Mouse (Mus musculus) MEL (cell line): Measurements from ENCODE around the gene Fmc1. TPM values are rescaled to one million over a fixed set of nuclear protein-coding genes. Genes with fewer than 3 reads are reported as not detected.

Experiments
- DNase-seq: peaks from one replicate; pipeline ENCODE4 v3.0.0; 2011; ENCODE audit warnings: low read depth, low spot score
- H3K27ac ChIP-seq: 2 replicates; pipeline ENCODE4 v1.5.1; 2012; ENCODE audit warnings: low read depth, mild to moderate bottlenecking, control low read depth, low read length, moderate library complexity; ENCODE audit not compliant: control insufficient read depth
- H3K27me3 ChIP-seq, 2 experiments: fragments of 150-350 bp in 1 of 2; sonication (generic) in 1 of 2; 2 replicates each; pipeline ENCODE4 v1.6.1; 2012; ENCODE audit warnings: low read length in 2 of 2, mild to moderate bottlenecking in 2 of 2, improper control_type of control experiment in 1 of 2, moderate library complexity in 1 of 2; ENCODE audit not compliant: insufficient read depth in 2 of 2, control insufficient read depth in 1 of 2
- H3K36me3 ChIP-seq, 2 experiments: 2 replicates each; pipeline ENCODE4 v1.6.1; 2012 to 2014; ENCODE audit warnings: low read length in 2 of 2, improper control_type of control experiment in 1 of 2, inconsistent platforms in 1 of 2, mild to moderate bottlenecking in 1 of 2; ENCODE audit not compliant: insufficient read depth in 2 of 2, control insufficient read depth in 1 of 2
- H3K4me1 ChIP-seq, 2 experiments: fragments of 150-350 bp in 1 of 2; sonication (generic) in 1 of 2; 2 replicates each; pipeline ENCODE4 v1.6.1; 2012; ENCODE audit warnings: low read length in 2 of 2, improper control_type of control experiment in 1 of 2, mild to moderate bottlenecking in 1 of 2; ENCODE audit not compliant: insufficient read depth in 2 of 2, control insufficient read depth in 1 of 2
- H3K4me3 ChIP-seq, 2 experiments: fragments of 150-350 bp in 1 of 2; sonication (generic) in 1 of 2; 2 replicates each; pipeline ENCODE4 v1.5.1; 2012; ENCODE audit warnings: low read depth in 2 of 2, low read length in 2 of 2, mild to moderate bottlenecking in 2 of 2, moderate library complexity in 2 of 2, control low read depth in 1 of 2, improper control_type of control experiment in 1 of 2; ENCODE audit not compliant: control insufficient read depth in 1 of 2, insufficient read depth in 1 of 2
- H3K79me2 ChIP-seq: 2 replicates; pipeline ENCODE4 v1.6.1; 2012; ENCODE audit warnings: mild to moderate bottlenecking, low read length, moderate library complexity; ENCODE audit not compliant: control insufficient read depth, poor library complexity, insufficient read depth
- H3K9ac ChIP-seq: 2 replicates; pipeline ENCODE4 v1.6.1; 2012; ENCODE audit warnings: low read depth, mild to moderate bottlenecking, control low read depth, low read length, moderate library complexity; ENCODE audit not compliant: control insufficient read depth, poor library complexity, severe bottlenecking
- H3K9me3 ChIP-seq: fragments of 150-350 bp; sonication (generic); replicated peaks from 2 replicates; pipeline ENCODE4 v1.6.1; 2012; ENCODE audit warnings: mild to moderate bottlenecking, low read length, improper control_type of control experiment, moderate library complexity; ENCODE audit not compliant: insufficient read depth
- BHLHE40 ChIP-seq: IDR thresholded peaks from 2 replicates; pipeline ENCODE4 v1.6.1; 2012; ENCODE audit warnings: low read depth, mild to moderate bottlenecking, inconsistent platforms, low read length, improper control_type of control experiment, borderline replicate concordance
- CHD1 ChIP-seq: IDR thresholded peaks from 2 replicates; pipeline ENCODE4 v1.6.1; 2012; ENCODE audit warnings: low read depth, mild to moderate bottlenecking, inconsistent platforms, low read length, improper control_type of control experiment
- CHD2 ChIP-seq: IDR thresholded peaks from 2 replicates; pipeline ENCODE4 v1.6.1; 2011; ENCODE audit warnings: low read length, improper control_type of control experiment
- CTCF ChIP-seq, 3 experiments: IDR thresholded peaks in 2 of 3; conservative IDR thresholded peaks in 1 of 3; 2 replicates each; pipeline ENCODE4 v1.5.1; 2011 to 2012; ENCODE audit warnings: low read length in 3 of 3, low read depth in 2 of 3, mild to moderate bottlenecking in 2 of 3, improper control_type of control experiment in 1 of 3, inconsistent platforms in 1 of 3, mixed read lengths in 1 of 3, moderate library complexity in 1 of 3; ENCODE audit not compliant: control insufficient read depth in 1 of 3, insufficient read depth in 1 of 3, poor library complexity in 1 of 3, severe bottlenecking in 1 of 3
- GATA1 ChIP-seq: IDR thresholded peaks from 2 replicates; pipeline ENCODE4 v1.6.1; 2011; ENCODE audit warnings: low read depth, low read length, improper control_type of control experiment
- JUND ChIP-seq: IDR thresholded peaks from 2 replicates; pipeline ENCODE4 v1.6.1; 2011; ENCODE audit warnings: low read depth, mild to moderate bottlenecking, improper control_type of control experiment, low read length
- KAT2A ChIP-seq: conservative IDR thresholded peaks from 2 replicates; pipeline ENCODE4 v1.6.1; 2012; ENCODE audit warnings: low read depth, low read length, improper control_type of control experiment, inconsistent platforms
- MAFK ChIP-seq: IDR thresholded peaks from 2 replicates; pipeline ENCODE4 v1.6.1; 2011; ENCODE audit warnings: low read depth, mild to moderate bottlenecking, low read length, improper control_type of control experiment, borderline replicate concordance
- MAX ChIP-seq: IDR thresholded peaks from 2 replicates; pipeline ENCODE4 v1.6.1; 2011; ENCODE audit warnings: low read length, improper control_type of control experiment
- MAZ ChIP-seq: IDR thresholded peaks from 2 replicates; pipeline ENCODE4 v1.6.1; 2012; ENCODE audit warnings: low read depth, mild to moderate bottlenecking, inconsistent platforms, low read length, improper control_type of control experiment
- MXI1 ChIP-seq: IDR thresholded peaks from 2 replicates; pipeline ENCODE4 v1.6.1; 2011; ENCODE audit warnings: mild to moderate bottlenecking, low read depth, low read length, improper control_type of control experiment
- MYB ChIP-seq: IDR thresholded peaks from 2 replicates; pipeline ENCODE4 v1.6.1; 2011; ENCODE audit warnings: mild to moderate bottlenecking, low read depth, low read length, improper control_type of control experiment
- NELFE ChIP-seq: IDR thresholded peaks from 2 replicates; pipeline ENCODE4 v1.6.1; 2011; ENCODE audit warnings: low read depth, low read length, improper control_type of control experiment
- NRF1 ChIP-seq: IDR thresholded peaks from 2 replicates; pipeline ENCODE4 v1.6.1; 2014; ENCODE audit warnings: low read depth, mild to moderate bottlenecking, inconsistent platforms, low read length, improper control_type of control experiment, moderate library complexity; ENCODE audit not compliant: poor library complexity, insufficient read depth, severe bottlenecking
- POLR2AphosphoS2 ChIP-seq: IDR thresholded peaks from 2 replicates; pipeline ENCODE4 v1.6.1; 2011; ENCODE audit warnings: low read length, improper control_type of control experiment
- POLR2AphosphoS5 ChIP-seq: IDR thresholded peaks from 2 replicates; pipeline ENCODE4 v1.6.1; 2012; ENCODE audit warnings: low read depth, borderline replicate concordance, mild to moderate bottlenecking, inconsistent platforms, low read length, moderate library complexity, mixed read lengths
- RAD21 ChIP-seq: IDR thresholded peaks from 2 replicates; pipeline ENCODE4 v1.6.1; 2011; ENCODE audit warnings: mild to moderate bottlenecking, low read depth, low read length, improper control_type of control experiment
- RCOR1 ChIP-seq: IDR thresholded peaks from 2 replicates; pipeline ENCODE4 v1.6.1; 2012; ENCODE audit warnings: low read depth, mild to moderate bottlenecking, inconsistent platforms, low read length, improper control_type of control experiment
- SIN3A ChIP-seq: IDR thresholded peaks from 2 replicates; pipeline ENCODE4 v1.6.1; 2012; ENCODE audit warnings: low read length, improper control_type of control experiment, inconsistent platforms
- SMC3 ChIP-seq: IDR thresholded peaks from 2 replicates; pipeline ENCODE4 v1.6.1; 2011; ENCODE audit warnings: low read depth, low read length, improper control_type of control experiment
- TAL1 ChIP-seq: IDR thresholded peaks from 2 replicates; pipeline ENCODE4 v1.6.1; 2012; ENCODE audit warnings: mild to moderate bottlenecking, inconsistent platforms, low read length, moderate library complexity, mixed read lengths
- TCF12 ChIP-seq: IDR thresholded peaks from 2 replicates; pipeline ENCODE4 v1.6.1; 2014; ENCODE audit warnings: low read depth, mild to moderate bottlenecking, inconsistent platforms, low read length, improper control_type of control experiment, moderate library complexity
- USF1 ChIP-seq: IDR thresholded peaks from 2 replicates; pipeline ENCODE4 v1.6.1; 2014; ENCODE audit warnings: low read depth, mild to moderate bottlenecking, inconsistent platforms, low read length, improper control_type of control experiment, moderate library complexity
- USF2 ChIP-seq, 2 experiments: IDR thresholded peaks; 2 replicates each; pipeline ENCODE4 v1.6.1; 2011 to 2012; ENCODE audit warnings: improper control_type of control experiment in 2 of 2, low read length in 2 of 2, borderline replicate concordance in 1 of 2, inconsistent platforms in 1 of 2, low read depth in 1 of 2, mild to moderate bottlenecking in 1 of 2; ENCODE audit not compliant: insufficient read depth in 1 of 2
- ZC3H11A ChIP-seq: IDR thresholded peaks from 2 replicates; pipeline ENCODE4 v1.6.1; 2012; ENCODE audit warnings: low read depth, mild to moderate bottlenecking, inconsistent platforms, low read length, improper control_type of control experiment
- ZKSCAN1 ChIP-seq: IDR thresholded peaks from 2 replicates; pipeline ENCODE4 v1.6.1; 2012; ENCODE audit warnings: low read depth, mild to moderate bottlenecking, inconsistent platforms, low read length, improper control_type of control experiment, moderate library complexity
- ZNF384 ChIP-seq: IDR thresholded peaks from 2 replicates; pipeline ENCODE4 v1.6.1; 2012; ENCODE audit warnings: low read depth, mild to moderate bottlenecking, inconsistent platforms, low read length, improper control_type of control experiment
- polyA plus RNA-seq, 2 experiments: library from polyadenylated mRNA; stranded (reverse) in 1 of 2; unstranded in 1 of 2; fragments of >175 nt in 1 of 2; fragments of >200 nt in 1 of 2; gene quantifications; 2 replicates each; pipeline versions ENCODE4 v1.2.1 to v1.2.4; 2012; ENCODE audit warnings: low replicate concordance in 2 of 2, low read depth in 1 of 2; ENCODE audit not compliant: insufficient read length in 2 of 2, insufficient read depth in 1 of 2, missing spikeins in 1 of 2
- total RNA-seq: library from RNA; depleted of rRNA; stranded (reverse); fragments of 300-350 nt; gene quantifications from 2 replicates; pipeline ENCODE4 v1.2.3, GENCODE M21; 2012

Fmc1 gene
- total and polyA plus RNA-seq, 3 experiments, result 86.1 to 124 TPM; not detected in 1

GRCm38 (mm10) chr6:38533428-38534405, at the start of gene Fmc1 (continued):
- TF ChIP-seq ZNF384 (peak; percentile 62), MYB (peak; percentile 71), TCF12 (peak; percentile 14), CTCF (IDR thresholded peaks at IDR 0.05 in 2 of 3, conservative IDR thresholded peaks at IDR 0.05 in 1 of 3; ENCODE audit: control insufficient read depth in 1 of 3, insufficient read depth in 1 of 3, low read depth in 2 of 3, low read length in 3 of 3, poor library complexity in 1 of 3, severe bottlenecking in 1 of 3) (peak in 2 of 3 experiments; percentile 3 to 33; a peak in 1 of 6 replicates), KAT2A (peak; percentile 91), MAFK (peak; percentile 100)

GRCm38 (mm10) chr6:38492550-38492949, 40.8 kb upstream of the Fmc1 start:
- DNase-seq, result peak; percentile 87

DNA sequence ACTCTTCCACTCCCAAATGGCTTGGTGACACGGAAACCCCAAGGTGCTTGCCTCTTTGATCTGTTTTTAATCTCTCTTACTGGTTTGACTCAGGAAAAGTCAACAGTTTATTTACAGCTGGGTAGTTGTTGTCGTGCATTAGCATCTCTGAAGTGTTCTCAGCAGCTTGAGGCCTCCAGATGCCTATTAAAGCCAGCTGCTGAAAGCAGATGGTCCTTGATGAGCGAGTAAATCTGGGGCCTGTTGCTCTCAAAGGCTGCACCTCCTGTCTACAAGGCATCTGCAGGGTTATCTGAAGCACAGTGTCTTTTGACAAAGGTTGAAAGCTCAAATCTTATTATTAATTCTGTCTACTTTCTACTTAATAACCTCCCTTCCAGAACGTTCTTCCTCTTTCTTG, 37.7 kb upstream of the Fmc1 start:
- Histone ChIP-seq H3K27me3 (no peaks in the 10 kb centered on the region), H3K27ac (no peak overlapping the region), H3K36me3 (peaks cover 0 to 39% of the 10 kb centered on the region in 2 experiments; a peak in 2 of 4 replicates), H3K9ac (no peak overlapping the region), H3K4me1 (no peaks in the 10 kb centered on the region), H3K79me2 (no peaks in the 10 kb centered on the region; the same call in 1 of the 2 replicates), H3K4me3 (no peak overlapping the region), H3K9me3 (no peaks in the 10 kb centered on the region)
- no peak for TF ChIP-seq ZKSCAN1
- no peak for TF ChIP-seq USF1
- TF ChIP-seq RCOR1, result no peak
- no peak for TF ChIP-seq GATA1
- no peak for TF ChIP-seq TCF12
- no peak for TF ChIP-seq TAL1
- TF ChIP-seq POLR2AphosphoS5, result no peak
- TF ChIP-seq MAX, result no peak
- no peak for TF ChIP-seq NELFE
- no peak for TF ChIP-seq POLR2AphosphoS2
- TF ChIP-seq MAFK, result no peak
- TF ChIP-seq CTCF (IDR thresholded peaks at IDR 0.05 in 2 of 3, conservative IDR thresholded peaks at IDR 0.05 in 1 of 3; ENCODE audit: control insufficient read depth in 1 of 3, insufficient read depth in 1 of 3, low read depth in 2 of 3, low read length in 3 of 3, poor library complexity in 1 of 3, severe bottlenecking in 1 of 3), result no peak
- no peak for TF ChIP-seq BHLHE40
- TF ChIP-seq CHD2, result no peak
- TF ChIP-seq CHD1, result no peak
- TF ChIP-seq JUND, result no peak
- TF ChIP-seq SIN3A, result no peak
- no peak for TF ChIP-seq MYB
- TF ChIP-seq MAZ, result no peak
- no peak for DNase-seq

More at GRCm38 (mm10) chr6:38492550-38492949, 40.8 kb upstream of the Fmc1 start:
- H3K36me3 ChIP-seq, result peaks cover 0 to 41% of the 10 kb centered on the region in 2 experiments; a peak in 2 of 4 replicates
- no peak overlapping the region for H3K9ac ChIP-seq
- no peaks in the 10 kb centered on the region for H3K4me1 ChIP-seq
- no peak overlapping the region for H3K4me3 ChIP-seq
- TF ChIP-seq NELFE (no peak), USF2 (IDR thresholded peaks at IDR 0.05; ENCODE audit: borderline replicate concordance in 1 of 2, insufficient read depth in 1 of 2, low read depth in 1 of 2, low read length in 2 of 2) (no peak), KAT2A (no peak), CTCF (IDR thresholded peaks at IDR 0.05 in 2 of 3, conservative IDR thresholded peaks at IDR 0.05 in 1 of 3; ENCODE audit: control insufficient read depth in 1 of 3, insufficient read depth in 1 of 3, low read depth in 2 of 3, low read length in 3 of 3, poor library complexity in 1 of 3, severe bottlenecking in 1 of 3) (peak; percentile 84 to 92 (median 92)), NRF1 (no peak), SMC3 (peak; percentile 87), MAX (no peak), ZC3H11A (peak; percentile 56), GATA1 (no peak), MXI1 (no peak), RAD21 (peak; percentile 80)
- TF ChIP-seq, all 39 proteins: peak for 4
- H3K79me2 ChIP-seq, result no peaks in the 10 kb centered on the region; the same call in 1 of the 2 replicates
- no peak overlapping the region for H3K27ac ChIP-seq
- H3K9me3 ChIP-seq, result no peaks in the 10 kb centered on the region
- H3K27me3 ChIP-seq, result no peaks in the 10 kb centered on the region
